Mouse (Mus musculus): ENCODE results near the gene Fcrl1. TPM values are rescaled to one million over a fixed set of nuclear protein-coding genes. Genes with fewer than 3 reads are reported as not detected.
"Not testable (repeated sequence)": the region's sequence is repeated elsewhere in the genome, so short reads cannot be mapped to it uniquely, and the experiment has no call there.

Gene Fcrl1
- total RNA-seq (2021), result not detected
- long read RNA-seq, experiment 1, result 0 reads
- long read RNA-seq, experiment 2, result 0 reads

GRCm38 (mm10) chr3:87376195-87377165, at the start of gene Fcrl1:
Fcrl1 (plus strand) TSS chr3:87376387.
- no peak within 1 kb of the TSS for H3K27ac ChIP-seq
- intact Hi-C loops (cut with DNase I), result no loop called here
- no peak for DNase-seq
- H3K4me3 ChIP-seq, result no peak within 1 kb of the TSS
- no peak for TF ChIP-seq CTCF (IDR thresholded peaks at IDR 0.05)

GRCm38 (mm10) chr3:87337899-87338298, 38.3 kb upstream of the Fcrl1 start:
- no peak for DNase-seq
- intact Hi-C loops (cut with DNase I), result no loop called here
- no peak overlapping the region for H3K27ac ChIP-seq
- no peak overlapping the region for H3K4me3 ChIP-seq
- TF ChIP-seq CTCF (IDR thresholded peaks at IDR 0.05), result no peak

GRCm38 (mm10) chr3:87350992-87351391, 25.2 kb upstream of the Fcrl1 start:
- DNase-seq; H3K27ac ChIP-seq; intact Hi-C loops (cut with DNase I); H3K4me3 ChIP-seq: not testable (repeated sequence)

- no peak within 1 kb of the TSS for H3K27ac ChIP-seq
- no peak for DNase-seq
- intact Hi-C loops (cut with DNase I), result no loop called here
- H3K4me3 ChIP-seq, result no peak within 1 kb of the TSS
- TF ChIP-seq CTCF (IDR thresholded peaks at IDR 0.05), result no peak
These were observed 18.6 kb upstream of the Fcrl1 start, which contains the start of gene Cd5l for GRCm38 (mm10) chr3:87357581-87357980. Cd5l (plus strand) TSS chr3:87357881.

GRCm38 (mm10) chr3:87359215-87359614, 17.0 kb upstream of the Fcrl1 start:
- TF ChIP-seq CTCF (IDR thresholded peaks at IDR 0.05), result no peak
- H3K4me3 ChIP-seq, result no peak overlapping the region
- intact Hi-C loops (cut with DNase I), result no loop called here
- DNase-seq, result no peak
- H3K27ac ChIP-seq, result no peak overlapping the region

- TF ChIP-seq CTCF (IDR thresholded peaks at IDR 0.05), result no peak
- Histone ChIP-seq H3K4me3 (no peak overlapping the region), H3K27ac (no peak overlapping the region)
- intact Hi-C loops (cut with DNase I), result no loop called here
- no peak for DNase-seq
These were observed 15.7 kb upstream of the Fcrl1 start for GRCm38 (mm10) chr3:87360466-87360865.

- Histone ChIP-seq H3K27ac (no peak overlapping the region), H3K4me3 (no peak overlapping the region)
- no peak for DNase-seq
- TF ChIP-seq CTCF (IDR thresholded peaks at IDR 0.05), result no peak
- intact Hi-C loops (cut with DNase I), result no loop called here
These were observed 10.5 kb upstream of the Fcrl1 start for GRCm38 (mm10) chr3:87365691-87366090.

GRCm38 (mm10) chr3:87367511-87367910, 8.7 kb upstream of the Fcrl1 start:
- Histone ChIP-seq H3K27ac (no peak overlapping the region), H3K4me3 (no peak overlapping the region)
- no peak for TF ChIP-seq CTCF (IDR thresholded peaks at IDR 0.05)
- no peak for DNase-seq
- intact Hi-C loops (cut with DNase I), result no loop called here

- H3K27ac ChIP-seq, result no peak overlapping the region
- no peak for DNase-seq
- intact Hi-C loops (cut with DNase I), result no loop called here
- no peak overlapping the region for H3K4me3 ChIP-seq
- no peak for TF ChIP-seq CTCF (IDR thresholded peaks at IDR 0.05)
These were observed 7.0 kb upstream of the Fcrl1 start for GRCm38 (mm10) chr3:87369181-87369580.

- no peak overlapping the region for H3K4me3 ChIP-seq
- H3K27ac ChIP-seq, result no peak overlapping the region
- no peak for DNase-seq
- TF ChIP-seq CTCF (IDR thresholded peaks at IDR 0.05), result no peak
- intact Hi-C loops (cut with DNase I), result no loop called here
These were observed 1.0 kb downstream of the Fcrl1 start for GRCm38 (mm10) chr3:87377228-87377627.

- DNase-seq, result no peak
- H3K27ac ChIP-seq, result no peak overlapping the region
- no peak overlapping the region for H3K4me3 ChIP-seq
- intact Hi-C loops (cut with DNase I), result no loop called here
- TF ChIP-seq CTCF (IDR thresholded peaks at IDR 0.05), result no peak
These were observed 1.5 kb downstream of the Fcrl1 start for GRCm38 (mm10) chr3:87377719-87378118.

- H3K4me3 ChIP-seq; intact Hi-C loops (cut with DNase I); H3K27ac ChIP-seq; DNase-seq: not testable (repeated sequence)
These were observed 3.6 kb downstream of the Fcrl1 start for GRCm38 (mm10) chr3:87379641-87380315.
